16 mouse cellular contexts compared by ENCODE assay signal in the genomic region with DNA sequence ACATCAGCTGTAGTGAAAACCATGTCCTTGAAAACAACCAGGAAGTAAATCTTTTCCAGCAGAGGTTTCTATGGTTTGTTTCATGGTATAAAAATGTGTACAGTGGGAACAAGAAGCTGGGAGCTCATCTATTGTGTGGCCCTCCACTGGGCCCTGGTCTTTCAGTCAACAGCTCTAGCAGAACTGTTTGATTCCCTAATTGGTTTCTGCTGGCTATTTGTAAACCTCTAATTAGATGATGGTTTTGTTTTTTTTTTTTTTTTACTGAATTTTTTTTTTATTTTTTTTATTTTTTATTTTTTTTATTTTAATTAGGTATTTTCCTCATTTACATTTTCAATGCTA.
"Had no signal": no experiment of that assay in that cellular context is flagged by ENCODE, and none has a peak within 500 bp of the region (broad histone marks: within the 10 kb centered on the region; RNA-seq: fewer than 3 reads in every experiment).

No protein-coding gene starts in this region.

- H3K27me3 ChIP-seq: lung, embryonic 15.5 days; megakaryocyte, embryonic 14.5 days; midbrain, embryonic 13.5 days; midbrain, embryonic 15.5 days; neural tube, embryonic 12.5 days; stomach, embryonic 15.5 days had no signal

- H3K9ac ChIP-seq: lung, embryonic 15.5 days; midbrain, embryonic 13.5 days; midbrain, embryonic 15.5 days; neural tube, embryonic 12.5 days; stomach, embryonic 15.5 days had no signal

- H3K9me3 ChIP-seq: lung, embryonic 15.5 days; megakaryocyte, embryonic 14.5 days; midbrain, embryonic 13.5 days; midbrain, embryonic 15.5 days; neural tube, embryonic 12.5 days; stomach, embryonic 15.5 days had no signal

- H3K4me1 ChIP-seq: neural tube, embryonic 12.5 days; stomach, embryonic 15.5 days had no signal

- H3K36me3 ChIP-seq: lung, embryonic 15.5 days; midbrain, embryonic 13.5 days; midbrain, embryonic 15.5 days; neural tube, embryonic 12.5 days; stomach, embryonic 15.5 days had no signal

- ATAC-seq: midbrain, embryonic 13.5 days; midbrain, embryonic 15.5 days had no signal

- H3K4me3 ChIP-seq: lung, embryonic 15.5 days; megakaryocyte, embryonic 14.5 days; midbrain, embryonic 13.5 days; midbrain, embryonic 15.5 days; neural tube, embryonic 12.5 days; stomach, embryonic 15.5 days had no signal

- H3K4me2 ChIP-seq: lung, embryonic 15.5 days; midbrain, embryonic 11.5 days; midbrain, embryonic 13.5 days; midbrain, embryonic 15.5 days; neural tube, embryonic 12.5 days; stomach, embryonic 15.5 days had no signal

- H3K27ac ChIP-seq: lung, embryonic 15.5 days; macrophage; midbrain, embryonic 13.5 days; midbrain, embryonic 15.5 days; neural tube, embryonic 12.5 days; stomach, embryonic 15.5 days; stomach, postnatal 0 days had no signal

- DNase-seq: lung, adult 2 months; lung, postnatal 14 days; lung, postnatal 36 days; right cerebral cortex, postnatal 14 days; thymus, adult 2 months; thymus, postnatal 25 days; thymus, postnatal 4 days had no signal
